Mouse (Mus musculus) heart, embryonic 13.5 days (tissue): ENCODE measurements around the gene Scfd2. TPM values are rescaled to one million over a fixed set of nuclear protein-coding genes. Genes with fewer than 3 reads are reported as not detected.

Experiments used
- ATAC-seq: fragments of 200-750 bp; cut with Nextera tagmentation; 2 replicates; pipeline ENCODE4 v1.8.0; 2017; ENCODE audit warnings: moderate TSS enrichment; ENCODE audit not compliant: insufficient number of reproducible peaks, low FRiP score, low TSS enrichment; ENCODE audit errors: extremely low read depth
- H3K27ac ChIP-seq: fragments of 300-500 bp; sonication (generic); replicated peaks from 2 replicates; pipeline ENCODE4 v1.5.1; 2015; ENCODE audit warnings: moderate library complexity, mild to moderate bottlenecking, inconsistent platforms
- H3K27me3 ChIP-seq: fragments of 300-500 bp; sonication (generic); replicated peaks from 2 replicates; pipeline ENCODE4 v1.6.1; 2015; ENCODE audit warnings: mild to moderate bottlenecking, inconsistent platforms
- H3K36me3 ChIP-seq: fragments of 300-500 bp; sonication (generic); 2 replicates; pipeline ENCODE4 v1.6.1; 2015; ENCODE audit warnings: mild to moderate bottlenecking, inconsistent platforms
- H3K4me1 ChIP-seq: fragments of 300-500 bp; sonication (generic); 2 replicates; pipeline ENCODE4 v1.6.1; 2015; ENCODE audit warnings: inconsistent platforms
- H3K4me2 ChIP-seq: fragments of 300-500 bp; sonication (generic); 2 replicates; pipeline ENCODE4 v1.6.1; 2015; ENCODE audit warnings: inconsistent platforms, mild to moderate bottlenecking, moderate library complexity
- H3K4me3 ChIP-seq: fragments of 300-500 bp; sonication (generic); 2 replicates; pipeline ENCODE4 v1.5.1; 2015; ENCODE audit warnings: moderate library complexity, mild to moderate bottlenecking, inconsistent platforms
- H3K9ac ChIP-seq: fragments of 300-500 bp; sonication (generic); 2 replicates; pipeline ENCODE4 v1.6.1; 2015; ENCODE audit warnings: inconsistent platforms, mild to moderate bottlenecking, moderate library complexity
- H3K9me3 ChIP-seq: fragments of 300-500 bp; sonication (generic); 2 replicates; pipeline ENCODE4 v1.6.1; 2016; ENCODE audit warnings: inconsistent platforms
- WGBS: fragments of 180-500 bp; shearing (Covaris S2); methylation state at CpG from one replicate; pipeline ENCODE4 v1.1.7; 2015; ENCODE audit warnings: mixed read lengths; 5-methylcytosine and 5-hydroxymethylcytosine counted together
- polyA plus RNA-seq: library from polyadenylated mRNA; unstranded; fragments of >200 nt; fragmentation: Nextera tagmentation; extraction: Ambion mirVana; gene quantifications from 2 replicates; pipeline ENCODE4 v1.2.1, GENCODE M21; 2015

Scfd2 gene
- polyA plus RNA-seq, 1 experiment from 2014 or later = 12.4 TPM

GRCm38 (mm10) chr5:74240298-74240697 lies 291.3 kb downstream of the Scfd2 start:
- Histone ChIP-seq H3K36me3 (no peaks in the 10 kb centered on the region), H3K27me3 (no peaks in the 10 kb centered on the region), H3K9me3 (no peaks in the 10 kb centered on the region), H3K4me1 (peaks cover 32% of the 10 kb centered on the region), H3K27ac (no peak overlapping the region), H3K9ac (no peak overlapping the region), H3K4me2 (no peak overlapping the region), H3K4me3 (no peak overlapping the region)
- ATAC-seq = no peak
- WGBS = 60% methylated on average over 8 of the region's 8 CpGs

- 80% methylated on average over 1 of the region's 1 CpGs for WGBS
- H3K27me3 ChIP-seq = no peaks in the 10 kb centered on the region
- no peak overlapping the region for H3K27ac ChIP-seq
- ATAC-seq = no peak
- no peaks in the 10 kb centered on the region for H3K9me3 ChIP-seq
- H3K36me3 ChIP-seq = no peaks in the 10 kb centered on the region
- no peak overlapping the region for H3K9ac ChIP-seq
- H3K4me3 ChIP-seq = no peak overlapping the region
- H3K4me2 ChIP-seq = no peak overlapping the region
- peaks cover 23% of the 10 kb centered on the region for H3K4me1 ChIP-seq
Observed at GRCm38 (mm10) chr5:74239369-74239768, 292.2 kb downstream of the Scfd2 start.

- no peaks in the 10 kb centered on the region for H3K27me3 ChIP-seq
- ATAC-seq = no peak
- no peak overlapping the region for H3K4me3 ChIP-seq
- no peak overlapping the region for H3K9ac ChIP-seq
- no peak overlapping the region for H3K27ac ChIP-seq
- no peak overlapping the region for H3K4me2 ChIP-seq
- 73% methylated on average over 7 of the region's 7 CpGs for WGBS
- H3K36me3 ChIP-seq = no peaks in the 10 kb centered on the region
- no peaks in the 10 kb centered on the region for H3K9me3 ChIP-seq
- H3K4me1 ChIP-seq = peaks cover 31% of the 10 kb centered on the region
Observed at GRCm38 (mm10) chr5:74233808-74234207, 297.8 kb downstream of the Scfd2 start.

GRCm38 (mm10) chr5:74230525-74230924 lies 301.0 kb downstream of the Scfd2 start:
- Histone ChIP-seq H3K4me3 (no peak overlapping the region), H3K4me1 (peaks cover 26% of the 10 kb centered on the region), H3K27ac (peak overlapping the region; percentile 72), H3K9me3 (no peaks in the 10 kb centered on the region), H3K27me3 (no peaks in the 10 kb centered on the region), H3K36me3 (no peaks in the 10 kb centered on the region), H3K9ac (peak overlapping the region; percentile 41; the same call in 1 of the 2 replicates), H3K4me2 (peak overlapping the region; percentile 24)
- ATAC-seq = no peak
- WGBS = 22% methylated on average over 2 of the region's 2 CpGs

GRCm38 (mm10) chr5:74229775-74230413 lies 301.7 kb downstream of the Scfd2 start:
- peak overlapping the region; percentile 24; the same call in 1 of the 2 replicates for H3K4me2 ChIP-seq
- H3K9ac ChIP-seq = peak overlapping the region; percentile 41; the same call in 1 of the 2 replicates
- H3K4me3 ChIP-seq = no peak overlapping the region
- no peaks in the 10 kb centered on the region for H3K9me3 ChIP-seq
- ATAC-seq = no peak
- 25% methylated on average over 11 of the region's 11 CpGs for WGBS
- H3K36me3 ChIP-seq = no peaks in the 10 kb centered on the region
- peak overlapping the region; percentile 72 for H3K27ac ChIP-seq
- H3K27me3 ChIP-seq = no peaks in the 10 kb centered on the region
- H3K4me1 ChIP-seq = peaks cover 25% of the 10 kb centered on the region

GRCm38 (mm10) chr5:74228938-74229337 lies 302.6 kb downstream of the Scfd2 start:
- no peaks in the 10 kb centered on the region for H3K9me3 ChIP-seq
- no peaks in the 10 kb centered on the region for H3K36me3 ChIP-seq
- no peak overlapping the region for H3K4me2 ChIP-seq
- no peak for ATAC-seq
- H3K27me3 ChIP-seq = no peaks in the 10 kb centered on the region
- H3K4me3 ChIP-seq = no peak overlapping the region
- WGBS = 64% methylated on average over 1 of the region's 1 CpGs
- no peak overlapping the region for H3K9ac ChIP-seq
- H3K27ac ChIP-seq = no peak overlapping the region
- H3K4me1 ChIP-seq = peaks cover 25% of the 10 kb centered on the region

GRCm38 (mm10) chr5:74227352-74227751 lies 304.2 kb downstream of the Scfd2 start:
- no peak for ATAC-seq
- no peaks in the 10 kb centered on the region for H3K36me3 ChIP-seq
- no peak overlapping the region for H3K9ac ChIP-seq
- WGBS = 91% methylated on average over 6 of the region's 6 CpGs
- no peaks in the 10 kb centered on the region for H3K27me3 ChIP-seq
- H3K9me3 ChIP-seq = no peaks in the 10 kb centered on the region
- H3K4me3 ChIP-seq = no peak overlapping the region
- no peak overlapping the region for H3K4me2 ChIP-seq
- H3K4me1 ChIP-seq = peaks cover 25% of the 10 kb centered on the region
- H3K27ac ChIP-seq = no peak overlapping the region

GRCm38 (mm10) chr5:74226183-74226582 lies 305.4 kb downstream of the Scfd2 start:
- 76% methylated on average over 5 of the region's 5 CpGs for WGBS
- Histone ChIP-seq H3K4me2 (no peak overlapping the region), H3K9me3 (no peaks in the 10 kb centered on the region), H3K27ac (no peak overlapping the region), H3K4me1 (peaks cover 21% of the 10 kb centered on the region), H3K27me3 (no peaks in the 10 kb centered on the region), H3K4me3 (no peak overlapping the region), H3K36me3 (no peaks in the 10 kb centered on the region), H3K9ac (no peak overlapping the region)
- ATAC-seq = no peak

GRCm38 (mm10) chr5:74224480-74224879 lies 307.1 kb downstream of the Scfd2 start:
- H3K27ac ChIP-seq = no peak overlapping the region
- no peak for ATAC-seq
- H3K4me1 ChIP-seq = peaks cover 9% of the 10 kb centered on the region
- no peak overlapping the region for H3K4me3 ChIP-seq
- no peak overlapping the region for H3K4me2 ChIP-seq
- H3K27me3 ChIP-seq = no peaks in the 10 kb centered on the region
- no peaks in the 10 kb centered on the region for H3K9me3 ChIP-seq
- WGBS = 79% methylated on average over 6 of the region's 6 CpGs
- H3K36me3 ChIP-seq = no peaks in the 10 kb centered on the region
- H3K9ac ChIP-seq = no peak overlapping the region

GRCm38 (mm10) chr5:74222626-74223025 lies 308.9 kb downstream of the Scfd2 start:
- Histone ChIP-seq H3K4me1 (0 out of 2 replicates have a peak, but pooled peaks cover 3% of the 10 kb centered on the region), H3K27ac (no peak overlapping the region), H3K36me3 (no peaks in the 10 kb centered on the region), H3K9me3 (no peaks in the 10 kb centered on the region), H3K4me3 (no peak overlapping the region), H3K9ac (no peak overlapping the region), H3K4me2 (no peak overlapping the region), H3K27me3 (no peaks in the 10 kb centered on the region)
- 78% methylated on average over 4 of the region's 4 CpGs for WGBS
- no peak for ATAC-seq

GRCm38 (mm10) chr5:74218524-74218923 lies 313.0 kb downstream of the Scfd2 start:
- WGBS = 71% methylated on average over 4 of the region's 4 CpGs
- H3K9ac ChIP-seq = no peak overlapping the region
- ATAC-seq = no peak
- H3K4me2 ChIP-seq = no peak overlapping the region
- no peaks in the 10 kb centered on the region for H3K9me3 ChIP-seq
- H3K36me3 ChIP-seq = no peaks in the 10 kb centered on the region
- no peaks in the 10 kb centered on the region for H3K27me3 ChIP-seq
- H3K27ac ChIP-seq = no peak overlapping the region
- peaks cover 17% of the 10 kb centered on the region for H3K4me1 ChIP-seq
- no peak overlapping the region for H3K4me3 ChIP-seq

- ATAC-seq = no peak
- Histone ChIP-seq H3K27ac (no peak overlapping the region), H3K4me2 (no peak overlapping the region), H3K36me3 (no peaks in the 10 kb centered on the region), H3K4me3 (no peak overlapping the region), H3K4me1 (peaks cover 40% of the 10 kb centered on the region), H3K27me3 (no peaks in the 10 kb centered on the region), H3K9ac (peak overlapping the region; percentile 60; the same call in 1 of the 2 replicates), H3K9me3 (no peaks in the 10 kb centered on the region)
- WGBS = 40% methylated on average over 4 of the region's 4 CpGs
Observed at GRCm38 (mm10) chr5:74215125-74215524, 316.4 kb downstream of the Scfd2 start.
